In the genomic region with DNA sequence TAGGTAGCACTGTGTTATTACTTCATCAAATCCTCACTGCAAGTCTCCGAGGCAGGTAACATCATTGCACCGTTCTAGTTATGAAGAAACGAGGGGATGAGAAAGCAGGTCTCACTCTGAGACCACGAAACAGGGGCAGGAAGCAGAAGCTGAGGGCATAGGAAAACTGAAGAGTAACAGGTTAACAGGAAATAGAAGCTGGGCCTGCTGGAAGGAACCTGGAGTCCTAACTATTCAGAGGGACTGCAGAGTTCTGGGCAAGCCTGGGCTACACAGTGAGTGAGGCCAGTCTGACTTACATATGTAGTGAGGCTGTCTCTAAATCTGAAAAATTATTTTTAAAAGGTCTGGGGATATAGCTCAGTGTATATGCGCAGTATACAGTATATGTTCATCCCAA, we compare ENCODE assay signal across 23 mouse cellular contexts. TPM values are rescaled to one million over a fixed set of nuclear protein-coding genes. Genes with fewer than 3 reads are reported as not detected.
"Had no signal": no experiment of that assay in that cellular context is flagged by ENCODE, and none has a peak within 500 bp of the region (broad histone marks: within the 10 kb centered on the region; RNA-seq: fewer than 3 reads in every experiment).

No protein-coding gene starts in this region.

- H3K27ac ChIP-seq: liver, embryonic 15.5 days; lung, embryonic 15.5 days; macrophage; midbrain, embryonic 13.5 days; neural tube, embryonic 12.5 days; stomach, embryonic 15.5 days; stomach, postnatal 0 days had no signal

- H3K27me3 ChIP-seq: liver, embryonic 15.5 days; lung, embryonic 15.5 days; neural tube, embryonic 12.5 days; stomach, embryonic 15.5 days had no signal

- ATAC-seq: liver, postnatal 0 days had no signal

- H3K9me3 ChIP-seq: liver, embryonic 15.5 days; lung, embryonic 15.5 days; midbrain, embryonic 13.5 days; neural tube, embryonic 12.5 days; stomach, embryonic 15.5 days had no signal

- H3K4me1 ChIP-seq: neural tube, embryonic 12.5 days had no signal

- H3K36me3 ChIP-seq: liver, embryonic 15.5 days; lung, embryonic 15.5 days; midbrain, embryonic 13.5 days; neural tube, embryonic 12.5 days; stomach, embryonic 15.5 days had no signal

- DNase-seq: liver, postnatal 0 days; lung, postnatal 14 days; lung, postnatal 36 days; right cerebral cortex, postnatal 14 days; thymus, adult 2 months; thymus, postnatal 4 days had no signal

- H3K9ac ChIP-seq: liver, embryonic 15.5 days; liver, postnatal 0 days; stomach, embryonic 15.5 days had no signal

RNA-seq across cellular contexts. Expression of gene 5830473C10Rik, which starts 27.2 kb away (rescaled TPM):
- total RNA-seq: megakaryocyte progenitor cell, adult 5-6 weeks; midbrain, postnatal 0 days; monocyte, adult 5-6 weeks; neutrophil, adult 5-6 weeks had no signal
- polyA plus RNA-seq: lung, adult 2 months; lung, postnatal 0 days; macrophage; midbrain, embryonic 11.5 days; midbrain, embryonic 13.5 days; neural tube, embryonic 12.5 days; neural tube, embryonic 14.5 days; spleen, adult 2 months; stomach, postnatal 0 days; thymus, adult 2 months; urinary bladder, adult 2 months had no signal

RNA-seq across cellular contexts. Expression of gene Rassf6, which starts 52.4 kb away (rescaled TPM):
- polyA plus RNA-seq: macrophage had no signal
